Mouse (Mus musculus) intestine, embryonic 16.5 days (tissue): ENCODE data around the gene Fam213b. TPM values are rescaled to one million over a fixed set of nuclear protein-coding genes. Genes with fewer than 3 reads are reported as not detected.

Source experiments
- ATAC-seq: fragments of 200-750 bp; cut with Nextera tagmentation; 2 replicates; pipeline ENCODE4 v1.8.0; 2017; ENCODE audit warnings: moderate TSS enrichment, moderate library complexity
- H3K27ac ChIP-seq: fragments of 300-500 bp; sonication (generic); 2 replicates; pipeline ENCODE4 v1.5.1; 2014; ENCODE audit warnings: mild to moderate bottlenecking, low read length
- H3K27me3 ChIP-seq: fragments of 300-500 bp; sonication (generic); replicated peaks from 2 replicates; pipeline ENCODE4 v1.6.1; 2014; ENCODE audit warnings: low read length, control low read depth, mixed read lengths; ENCODE audit not compliant: control insufficient read depth, insufficient read depth
- H3K36me3 ChIP-seq: fragments of 300-500 bp; sonication (generic); 2 replicates; pipeline ENCODE4 v1.6.1; 2014; ENCODE audit warnings: low read length, control low read depth; ENCODE audit not compliant: control insufficient read depth, insufficient read depth
- H3K4me1 ChIP-seq: fragments of 300-500 bp; sonication (generic); 2 replicates; pipeline ENCODE4 v1.6.1; 2014; ENCODE audit warnings: low read length, control low read depth, mixed read lengths; ENCODE audit not compliant: control insufficient read depth, insufficient read depth
- H3K4me2 ChIP-seq: fragments of 300-500 bp; sonication (generic); 2 replicates; pipeline ENCODE4 v1.6.1; 2014; ENCODE audit warnings: low read depth, low read length, control low read depth
- H3K4me3 ChIP-seq: fragments of 300-500 bp; sonication (generic); 2 replicates; pipeline ENCODE4 v1.5.1; 2014; ENCODE audit warnings: mild to moderate bottlenecking, low read length
- H3K9ac ChIP-seq: fragments of 300-500 bp; sonication (generic); 2 replicates; pipeline ENCODE4 v1.6.1; 2014; ENCODE audit warnings: low read depth, low read length
- H3K9me3 ChIP-seq: fragments of 300-500 bp; sonication (generic); 2 replicates; pipeline ENCODE4 v1.6.1; 2016; ENCODE audit warnings: low read length, control low read depth; ENCODE audit not compliant: control insufficient read depth
- WGBS: fragments of 180-500 bp; shearing (Covaris S2); extraction: QIAGEN DNeasy Blood & Tissue Kit; methylation state at CpG from one replicate; pipeline ENCODE4 v1.1.7; 2014; 5-methylcytosine and 5-hydroxymethylcytosine counted together
- polyA plus RNA-seq: library from polyadenylated mRNA; unstranded; fragments of >200 nt; fragmentation: Nextera tagmentation; extraction: Ambion mirVana; gene quantifications from 2 replicates; pipeline ENCODE4 v1.2.1, GENCODE M21; 2015

The Fam213b gene
- polyA plus RNA-seq, 1 experiment from 2014 or later: 42.8 TPM

DNA sequence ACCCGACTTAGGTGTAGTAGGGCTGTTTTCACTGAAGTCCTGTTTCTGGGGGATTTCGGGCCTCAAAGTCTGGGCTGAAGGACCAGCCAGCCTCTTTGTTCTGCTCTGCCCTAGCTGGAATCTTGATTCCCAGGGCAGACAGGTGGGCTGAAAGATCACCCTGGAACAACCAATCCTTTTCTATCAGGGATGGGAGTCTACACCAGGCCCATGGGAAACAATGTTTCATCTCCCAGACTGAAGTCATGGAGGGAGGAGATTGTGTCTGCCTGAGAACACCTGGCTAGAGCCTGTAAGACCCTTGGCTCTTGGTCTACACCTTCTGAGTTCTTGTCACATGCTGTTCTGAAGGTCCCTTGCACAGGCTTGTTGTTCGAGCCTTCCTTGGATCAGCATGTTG lies 40.3 kb downstream of the Fam213b start:
- Histone ChIP-seq H3K4me1 (peaks cover 4% of the 10 kb centered on the region), H3K4me2 (no peak overlapping the region), H3K36me3 (no peaks in the 10 kb centered on the region), H3K9ac (no peak overlapping the region), H3K4me3 (no peak overlapping the region), H3K27me3 (peaks cover 21% of the 10 kb centered on the region), H3K27ac (no peak overlapping the region), H3K9me3 (no peaks in the 10 kb centered on the region)
- 88% methylated on average over 3 of the region's 3 CpGs for WGBS
- ATAC-seq: no peak

DNA sequence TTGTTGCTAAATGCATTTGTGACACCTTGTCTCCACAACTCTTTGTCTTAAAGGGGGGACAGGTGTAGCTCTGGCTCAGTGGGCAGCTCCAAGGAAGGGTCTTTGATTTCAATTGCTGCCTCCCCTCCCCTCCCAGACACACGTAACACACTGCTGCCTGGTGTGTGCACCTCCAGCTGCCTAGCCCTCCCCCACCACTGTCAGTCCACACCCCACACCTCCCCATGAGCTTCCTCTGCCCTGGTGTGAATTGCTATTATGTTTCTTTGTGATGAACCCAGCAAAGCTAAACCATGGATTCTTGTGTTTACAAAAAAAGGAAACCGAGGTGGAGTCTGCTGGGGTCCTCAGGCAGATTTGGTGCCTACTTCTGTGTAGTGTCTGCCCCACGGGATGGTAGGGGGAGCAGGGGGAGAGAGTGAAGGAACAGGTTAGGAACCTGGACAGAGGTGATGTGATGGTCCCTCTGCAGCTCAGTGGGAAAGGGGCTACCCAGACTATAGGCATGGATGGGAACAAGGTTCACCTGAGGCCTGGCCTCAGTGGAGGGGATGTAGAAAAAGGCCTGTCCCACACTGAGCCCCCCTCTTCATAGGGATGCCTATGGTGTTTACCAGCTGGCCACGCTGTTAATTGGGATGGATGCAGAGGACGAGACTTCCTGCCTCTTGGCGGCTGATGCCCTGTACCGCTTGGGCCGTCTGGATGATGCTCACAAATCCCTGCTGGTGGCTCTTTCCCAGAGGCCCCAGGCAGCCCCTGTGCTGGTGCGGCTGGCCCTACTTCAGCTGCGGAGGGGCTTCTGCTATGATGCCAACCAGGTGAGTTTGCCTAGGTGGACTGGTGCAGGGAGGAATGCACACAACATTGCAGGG lies 41.3 kb downstream of the Fam213b start:
- Histone ChIP-seq H3K9me3 (no peaks in the 10 kb centered on the region), H3K27me3 (peaks cover 21% of the 10 kb centered on the region), H3K27ac (no peak overlapping the region), H3K36me3 (no peaks in the 10 kb centered on the region), H3K4me2 (no peak overlapping the region), H3K4me3 (no peak overlapping the region), H3K9ac (no peak overlapping the region), H3K4me1 (peaks cover 4% of the 10 kb centered on the region)
- 80% methylated on average over 10 of the region's 10 CpGs for WGBS
- ATAC-seq: no peak

DNA sequence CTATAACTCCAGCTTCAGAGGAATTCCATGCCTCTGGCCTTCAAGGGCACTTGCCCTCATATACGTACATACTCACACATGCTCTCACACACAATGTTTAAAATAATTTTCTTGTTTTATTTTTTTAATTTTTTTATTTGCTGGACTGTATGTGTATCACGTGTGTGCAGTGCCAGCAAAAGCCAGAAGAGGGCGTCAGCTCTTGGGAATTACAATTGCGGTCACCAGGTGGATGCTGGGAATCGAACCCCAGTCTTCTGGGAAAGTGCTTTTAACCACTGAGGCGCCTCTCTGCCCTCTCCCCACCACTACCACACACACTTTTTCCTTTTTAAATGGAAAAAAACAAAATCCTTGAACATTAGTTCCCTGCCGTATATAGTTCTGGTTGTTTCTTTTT lies 42.1 kb downstream of the Fam213b start:
- Histone ChIP-seq H3K9me3 (no peaks in the 10 kb centered on the region), H3K4me2 (peak overlapping the region; percentile 97; the same call in 1 of the 2 replicates), H3K4me3 (no peak overlapping the region), H3K36me3 (no peaks in the 10 kb centered on the region), H3K27ac (no peak overlapping the region), H3K27me3 (peaks cover 21% of the 10 kb centered on the region), H3K4me1 (peaks cover 4% of the 10 kb centered on the region), H3K9ac (peak overlapping the region; percentile 51; the same call in 1 of the 2 replicates)
- ATAC-seq: no peak
- 86% methylated on average over 7 of the region's 7 CpGs for WGBS

DNA sequence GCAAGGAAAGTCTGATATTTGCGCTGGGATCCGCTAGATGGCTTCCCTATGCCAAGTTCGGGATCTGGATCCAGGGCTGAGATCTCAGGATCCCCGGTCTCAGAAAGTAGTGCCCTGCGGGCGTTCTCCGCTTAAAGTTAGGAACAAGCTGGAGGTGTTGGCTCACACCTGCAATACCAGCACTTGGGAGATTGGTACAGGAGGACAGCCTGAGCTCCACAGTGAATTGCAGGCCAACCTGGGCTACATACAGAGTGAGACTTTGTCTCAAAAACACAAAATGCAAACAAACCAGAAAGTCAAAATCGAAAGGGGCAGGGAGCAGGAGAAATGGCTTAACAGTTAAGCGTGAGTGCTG lies 42.5 kb downstream of the Fam213b start:
- H3K9ac ChIP-seq: peak overlapping the region; percentile 51
- peaks cover 21% of the 10 kb centered on the region for H3K27me3 ChIP-seq
- H3K27ac ChIP-seq: no peak overlapping the region
- no peaks in the 10 kb centered on the region for H3K36me3 ChIP-seq
- no peak for ATAC-seq
- 16% methylated on average over 9 of the region's 9 CpGs for WGBS
- peaks cover 4% of the 10 kb centered on the region for H3K4me1 ChIP-seq
- H3K9me3 ChIP-seq: no peaks in the 10 kb centered on the region
- peak overlapping the region; percentile 56 for H3K4me3 ChIP-seq
- peak overlapping the region; percentile 97 for H3K4me2 ChIP-seq

DNA sequence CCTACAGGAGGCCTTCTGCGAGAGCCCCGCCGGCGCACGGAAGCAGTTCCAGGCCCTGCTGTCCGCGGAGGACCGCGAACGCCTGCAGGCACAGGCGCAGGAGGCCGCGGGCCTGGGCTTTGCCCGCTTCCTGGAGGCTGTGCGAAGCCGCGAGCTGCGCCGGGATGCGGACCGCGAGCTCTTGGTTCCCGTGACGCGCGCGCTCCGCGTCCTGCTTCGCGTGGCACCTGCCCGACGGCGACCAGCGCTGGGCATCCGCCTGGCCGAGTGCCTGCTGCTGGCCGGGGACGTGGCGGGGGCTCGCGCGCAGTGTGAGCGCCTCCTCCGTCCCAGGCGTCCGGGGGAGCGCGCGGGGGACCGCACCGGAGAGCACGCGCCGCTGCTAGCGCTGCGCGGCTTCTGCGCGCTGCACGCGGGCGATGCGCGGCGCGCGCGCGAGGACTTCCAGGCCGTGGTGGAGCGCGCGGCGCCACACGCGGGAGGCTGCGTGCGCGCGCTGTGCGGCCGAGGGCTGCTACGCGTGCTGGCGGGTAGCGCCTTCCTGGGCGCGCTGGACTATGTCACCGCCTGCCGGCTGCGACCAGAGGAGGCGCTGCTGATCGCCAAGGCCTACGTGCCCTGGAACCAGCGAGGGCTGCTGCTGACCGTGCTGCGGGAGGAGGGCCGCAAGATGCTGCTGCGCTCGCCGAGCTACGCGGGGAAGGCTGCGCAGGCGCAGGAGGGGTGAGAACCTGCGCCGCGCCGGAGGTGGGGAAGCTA lies 43.0 kb downstream of the Fam213b start:
- Histone ChIP-seq H3K9ac (peak overlapping the region; percentile 51), H3K4me3 (peak overlapping the region; percentile 56), H3K4me2 (peak overlapping the region; percentile 97), H3K4me1 (peaks cover 4% of the 10 kb centered on the region), H3K27ac (no peak overlapping the region), H3K9me3 (no peaks in the 10 kb centered on the region), H3K27me3 (peaks cover 21% of the 10 kb centered on the region), H3K36me3 (no peaks in the 10 kb centered on the region)
- ATAC-seq: peak; percentile 95
- WGBS: under 1% methylated on average over 104 of the region's 110 CpGs

DNA sequence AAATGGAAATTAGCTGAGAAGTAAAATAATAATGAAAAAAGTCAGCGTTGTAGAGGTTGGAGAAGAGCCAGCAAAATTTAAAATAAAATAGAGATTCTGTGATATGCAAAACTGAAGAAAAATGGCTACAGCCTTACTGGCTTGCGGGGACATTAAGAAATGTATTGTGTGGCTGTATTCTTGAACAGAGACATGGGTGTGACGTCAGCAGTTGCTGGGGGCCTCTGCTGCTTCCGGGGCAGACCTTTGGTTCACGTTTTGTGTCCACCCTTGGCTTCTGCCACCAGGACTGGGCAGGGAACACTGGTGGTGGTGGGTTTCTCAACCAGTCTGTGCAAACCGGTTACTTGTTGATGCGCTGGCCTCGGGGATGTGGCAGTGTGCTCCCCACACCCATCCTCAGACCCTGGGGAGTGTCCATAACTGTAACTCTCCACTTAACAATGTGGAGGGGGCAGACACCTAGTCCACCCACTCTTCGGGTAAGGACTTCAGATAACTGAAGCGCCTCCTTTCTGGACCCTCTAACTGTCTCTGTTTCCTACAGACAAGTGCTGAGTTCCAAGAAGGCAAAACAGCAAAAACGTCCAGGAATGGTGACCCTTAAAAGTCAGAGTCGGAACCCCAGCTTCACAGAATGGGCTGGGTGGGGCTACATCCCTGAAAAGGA lies 44.1 kb downstream of the Fam213b start:
- no peak overlapping the region for H3K4me2 ChIP-seq
- peaks cover 4% of the 10 kb centered on the region for H3K4me1 ChIP-seq
- WGBS: 63% methylated on average over 12 of the region's 12 CpGs
- H3K9ac ChIP-seq: no peak overlapping the region
- no peak for ATAC-seq
- no peak overlapping the region for H3K27ac ChIP-seq
- H3K27me3 ChIP-seq: peaks cover 21% of the 10 kb centered on the region
- H3K9me3 ChIP-seq: no peaks in the 10 kb centered on the region
- no peaks in the 10 kb centered on the region for H3K36me3 ChIP-seq
- H3K4me3 ChIP-seq: no peak overlapping the region

DNA sequence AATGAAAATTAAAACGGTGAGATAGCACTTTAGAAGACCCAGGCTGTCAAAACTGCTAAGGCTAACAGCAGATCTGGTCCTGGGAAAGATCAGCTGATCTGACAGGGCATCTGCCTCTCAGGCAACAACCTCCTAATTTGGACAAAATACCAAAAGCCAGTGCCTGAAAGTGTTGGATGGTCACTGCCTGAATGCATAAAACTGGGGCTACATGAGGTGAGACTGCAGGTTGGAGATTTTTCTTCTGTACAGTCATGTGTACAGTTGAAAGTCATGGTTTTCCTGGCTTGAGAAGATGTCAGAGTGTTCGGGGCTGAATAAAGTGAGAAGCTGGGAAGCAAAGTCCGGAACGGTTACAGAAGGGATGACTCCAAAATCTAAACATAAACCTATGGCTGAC lies 45.1 kb downstream of the Fam213b start:
- Histone ChIP-seq H3K9ac (no peak overlapping the region), H3K27ac (no peak overlapping the region), H3K4me3 (no peak overlapping the region), H3K4me1 (peaks cover 4% of the 10 kb centered on the region), H3K9me3 (no peaks in the 10 kb centered on the region), H3K4me2 (no peak overlapping the region), H3K36me3 (no peaks in the 10 kb centered on the region), H3K27me3 (peaks cover 21% of the 10 kb centered on the region)
- WGBS: 66% methylated on average over 4 of the region's 4 CpGs
- ATAC-seq: no peak

DNA sequence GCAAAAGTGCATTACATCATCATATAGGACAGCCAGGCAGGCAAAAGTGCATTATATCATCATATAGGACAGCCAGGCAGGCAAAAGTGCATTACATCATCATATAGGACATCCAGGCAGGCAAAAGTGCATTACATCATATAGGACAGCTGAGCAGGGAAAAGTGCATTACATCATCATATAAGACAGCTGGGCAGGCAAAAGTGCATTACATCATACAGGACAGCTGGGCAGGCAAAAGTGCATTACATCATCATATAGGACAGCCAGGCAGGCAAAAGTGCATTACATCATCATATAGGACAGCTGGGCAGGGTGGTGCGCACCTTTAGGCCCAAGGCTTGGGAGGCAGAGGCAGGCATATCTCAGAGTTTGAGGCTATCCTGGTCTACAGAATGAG lies 46.2 kb downstream of the Fam213b start:
- H3K27ac ChIP-seq: no peak overlapping the region
- no peaks in the 10 kb centered on the region for H3K36me3 ChIP-seq
- no peaks in the 10 kb centered on the region for H3K9me3 ChIP-seq
- ATAC-seq: no peak
- no peak overlapping the region for H3K4me3 ChIP-seq
- no peak overlapping the region for H3K9ac ChIP-seq
- peaks cover 4% of the 10 kb centered on the region for H3K4me1 ChIP-seq
- 96% methylated on average over 1 of the region's 1 CpGs for WGBS
- no peak overlapping the region for H3K4me2 ChIP-seq
- H3K27me3 ChIP-seq: peaks cover 18% of the 10 kb centered on the region
